Mouse (Mus musculus) midbrain, embryonic 12.5 days (tissue): Measurements from ENCODE around the gene Slc7a7. TPM values are rescaled to one million over a fixed set of nuclear protein-coding genes. Genes with fewer than 3 reads are reported as not detected.

Experiments
- ATAC-seq: fragments of 200-750 bp; cut with Nextera tagmentation; 2 replicates; pipeline ENCODE4 v1.8.0; 2017; ENCODE audit warnings: low read depth, moderate TSS enrichment, moderate library complexity; ENCODE audit not compliant: low FRiP score
- H3K27ac ChIP-seq: fragments of 300-500 bp; sonication (generic); replicated peaks from 2 replicates; pipeline ENCODE4 v1.5.1; 2016; ENCODE audit warnings: mild to moderate bottlenecking
- H3K27me3 ChIP-seq: fragments of 300-500 bp; sonication (generic); 2 replicates; pipeline ENCODE4 v1.6.1; 2016; ENCODE audit warnings: mild to moderate bottlenecking
- H3K36me3 ChIP-seq: fragments of 300-500 bp; sonication (generic); 2 replicates; pipeline ENCODE4 v1.6.1; 2016
- H3K4me1 ChIP-seq: fragments of 300-500 bp; sonication (generic); 2 replicates; pipeline ENCODE4 v1.6.1; 2016
- H3K4me2 ChIP-seq: fragments of 300-500 bp; sonication (generic); replicated peaks from 2 replicates; pipeline ENCODE4 v1.6.1; 2016; ENCODE audit warnings: mild to moderate bottlenecking, moderate library complexity
- H3K4me3 ChIP-seq: fragments of 300-500 bp; sonication (generic); 2 replicates; pipeline ENCODE4 v1.5.1; 2016; ENCODE audit warnings: mild to moderate bottlenecking
- H3K9ac ChIP-seq: fragments of 300-500 bp; sonication (generic); replicated peaks from 2 replicates; pipeline ENCODE4 v1.6.1; 2016; ENCODE audit warnings: mild to moderate bottlenecking, moderate library complexity
- H3K9me3 ChIP-seq: fragments of 300-500 bp; sonication (generic); 2 replicates; pipeline ENCODE4 v1.6.1; 2016; ENCODE audit warnings: mild to moderate bottlenecking
- WGBS: fragments of 180-500 bp; shearing (Covaris S2); methylation state at CpG from one replicate; pipeline ENCODE4 v1.1.7; 2016; 5-methylcytosine and 5-hydroxymethylcytosine counted together
- polyA plus RNA-seq: library from polyadenylated mRNA; unstranded; fragments of >200 nt; fragmentation: Nextera tagmentation; extraction: Ambion mirVana; gene quantifications from 2 replicates; pipeline ENCODE4 v1.2.1, GENCODE M21; 2016

Slc7a7 gene
- polyA plus RNA-seq, 1 experiment from 2014 or later: 4.7 TPM

DNA sequence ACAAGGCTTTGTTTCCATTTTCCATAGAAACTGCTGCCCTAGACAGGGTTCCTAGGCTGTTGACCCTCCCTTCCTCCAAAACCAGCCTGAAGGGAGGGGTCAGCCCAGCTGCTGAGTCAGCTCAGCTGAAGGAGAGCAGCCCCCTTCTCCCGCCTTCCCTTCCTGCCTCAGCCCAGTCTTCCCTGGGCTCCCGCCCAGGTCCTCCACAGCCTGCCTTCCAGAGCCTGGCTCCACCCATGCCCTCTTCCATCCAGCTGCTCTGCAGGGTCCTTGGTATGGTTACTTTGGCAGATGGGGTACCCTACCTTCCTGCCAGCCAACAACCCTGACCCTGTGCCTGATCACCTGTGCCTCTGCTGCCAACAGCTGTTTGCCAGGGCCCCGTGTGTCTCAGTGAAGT, 25.6 kb upstream of the Slc7a7 start:
- 0 out of 2 replicates have a peak overlapping the region, but pooled peaks have one; percentile 30 for H3K27ac ChIP-seq
- 0 out of 2 replicates have a peak, but pooled peaks have one; percentile 30 for ATAC-seq
- 34% methylated on average over 3 of the region's 3 CpGs for WGBS

DNA sequence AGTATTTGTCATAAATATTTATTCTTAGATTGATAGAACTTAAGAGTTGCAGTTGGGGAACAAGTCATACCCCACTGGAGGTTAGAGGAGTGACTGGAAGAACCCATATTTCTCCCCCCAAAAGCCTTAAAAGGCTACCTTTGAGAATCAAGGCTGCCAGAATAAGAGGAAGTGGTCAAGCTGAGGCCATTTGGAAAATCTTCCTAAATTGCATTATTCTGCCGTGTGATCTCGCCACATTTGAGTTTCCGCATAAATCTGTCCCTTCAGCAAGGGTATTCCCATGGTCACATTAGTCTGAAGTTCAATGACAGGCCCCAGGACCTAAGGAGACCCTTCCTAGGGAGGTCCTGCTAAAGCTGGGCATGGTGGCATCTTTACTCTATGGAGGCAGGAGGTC, 25.0 kb upstream of the Slc7a7 start:
- 0 out of 2 replicates have a peak, but pooled peaks cover 4% of the 10 kb centered on the region for H3K27me3 ChIP-seq
- H3K4me2 ChIP-seq: no peak overlapping the region
- H3K4me1 ChIP-seq: no peaks in the 10 kb centered on the region
- peaks cover 30% of the 10 kb centered on the region for H3K36me3 ChIP-seq
- no peak overlapping the region for H3K27ac ChIP-seq
- H3K9ac ChIP-seq: no peak overlapping the region
- no peak overlapping the region for H3K4me3 ChIP-seq
- ATAC-seq: no peak
- no peaks in the 10 kb centered on the region for H3K9me3 ChIP-seq
- WGBS: 86% methylated on average over 3 of the region's 3 CpGs

More for the DNA sequence above, 25.6 kb upstream of the Slc7a7 start:
- no peaks in the 10 kb centered on the region for H3K4me1 ChIP-seq
- H3K9ac ChIP-seq: no peak overlapping the region
- no peaks in the 10 kb centered on the region for H3K9me3 ChIP-seq
- H3K36me3 ChIP-seq: peaks cover 28% of the 10 kb centered on the region
- H3K4me3 ChIP-seq: no peak overlapping the region
- no peak overlapping the region for H3K4me2 ChIP-seq
- 0 out of 2 replicates have a peak, but pooled peaks cover 4% of the 10 kb centered on the region for H3K27me3 ChIP-seq

DNA sequence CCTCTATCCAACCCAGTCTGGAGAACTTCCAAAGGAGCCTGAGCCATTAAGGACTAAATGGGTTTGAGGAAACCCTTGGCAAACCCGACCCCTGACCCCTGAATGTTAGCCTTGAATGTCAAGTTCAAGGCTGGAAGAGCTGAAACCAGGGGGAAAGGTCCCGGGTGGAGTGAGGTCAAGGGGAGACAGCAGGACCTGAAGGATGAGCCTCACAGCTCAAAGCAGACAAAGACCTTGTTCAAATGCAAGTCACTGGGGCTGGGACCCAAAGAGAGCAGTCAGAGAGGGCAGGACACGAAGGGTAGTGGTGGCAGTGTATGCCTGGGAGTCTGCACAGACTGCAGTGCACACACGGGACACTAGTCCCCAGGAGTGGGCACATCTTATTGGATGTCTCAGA, 23.8 kb upstream of the Slc7a7 start:
- ATAC-seq: no peak

DNA sequence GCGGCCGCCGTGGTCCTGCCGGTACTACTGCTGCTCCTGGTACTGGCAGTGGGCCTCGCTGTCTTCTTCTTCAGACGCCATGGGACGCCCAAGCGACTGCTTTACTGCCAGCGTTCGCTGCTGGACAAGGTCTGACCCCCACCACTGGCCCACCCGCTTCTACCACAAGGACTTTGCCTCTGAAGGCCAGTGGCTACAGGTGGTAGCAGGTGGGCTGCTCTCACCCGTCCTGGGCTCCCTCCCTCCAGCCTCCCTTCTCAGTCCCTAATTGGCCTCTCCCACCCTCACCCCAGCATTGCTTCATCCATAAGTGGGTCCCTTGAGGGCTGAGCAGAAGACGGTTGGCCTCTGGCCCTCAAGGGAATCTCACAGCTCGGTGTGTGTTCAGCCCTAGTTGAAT, 23.0 kb upstream of the Slc7a7 start:
- ATAC-seq: no peak
- Histone ChIP-seq H3K9ac (no peak overlapping the region), H3K27me3 (0 out of 2 replicates have a peak, but pooled peaks cover 4% of the 10 kb centered on the region), H3K9me3 (no peaks in the 10 kb centered on the region), H3K36me3 (peaks cover 33% of the 10 kb centered on the region), H3K4me1 (no peaks in the 10 kb centered on the region), H3K4me2 (no peak overlapping the region), H3K4me3 (no peak overlapping the region), H3K27ac (no peak overlapping the region)
- WGBS: 94% methylated on average over 14 of the region's 14 CpGs

More for the DNA sequence above, 23.8 kb upstream of the Slc7a7 start:
- WGBS: 82% methylated on average over 4 of the region's 4 CpGs
- Histone ChIP-seq H3K27ac (no peak overlapping the region), H3K4me2 (no peak overlapping the region), H3K4me1 (no peaks in the 10 kb centered on the region), H3K36me3 (peaks cover 33% of the 10 kb centered on the region), H3K27me3 (0 out of 2 replicates have a peak, but pooled peaks cover 4% of the 10 kb centered on the region), H3K9ac (no peak overlapping the region), H3K9me3 (no peaks in the 10 kb centered on the region), H3K4me3 (no peak overlapping the region)

DNA sequence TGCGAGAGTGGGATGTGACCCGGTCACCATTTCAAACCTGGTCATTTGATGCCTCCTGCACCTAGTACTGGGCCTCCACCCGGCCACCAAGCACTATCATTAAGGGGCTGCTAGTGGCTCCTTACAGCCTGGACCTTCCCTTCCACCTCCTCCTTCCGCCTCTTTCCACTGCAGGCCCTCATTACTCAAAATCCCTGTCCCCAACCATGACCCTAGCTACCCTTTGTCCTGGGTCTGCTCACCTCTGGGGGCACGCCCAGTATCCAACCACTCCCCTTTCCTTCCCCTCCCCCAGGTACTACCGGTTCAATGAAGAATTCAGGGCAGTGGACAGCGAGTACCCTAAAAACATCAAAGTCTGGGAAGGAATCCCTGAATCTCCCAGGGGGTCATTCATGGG, 22.0 kb upstream of the Slc7a7 start:
- Histone ChIP-seq H3K36me3 (peaks cover 33% of the 10 kb centered on the region), H3K4me1 (no peaks in the 10 kb centered on the region), H3K4me3 (no peak overlapping the region), H3K27ac (no peak overlapping the region), H3K9me3 (no peaks in the 10 kb centered on the region), H3K9ac (no peak overlapping the region), H3K27me3 (0 out of 2 replicates have a peak, but pooled peaks cover 4% of the 10 kb centered on the region), H3K4me2 (no peak overlapping the region)
- no peak for ATAC-seq
- 43% methylated on average over 7 of the region's 7 CpGs for WGBS

DNA sequence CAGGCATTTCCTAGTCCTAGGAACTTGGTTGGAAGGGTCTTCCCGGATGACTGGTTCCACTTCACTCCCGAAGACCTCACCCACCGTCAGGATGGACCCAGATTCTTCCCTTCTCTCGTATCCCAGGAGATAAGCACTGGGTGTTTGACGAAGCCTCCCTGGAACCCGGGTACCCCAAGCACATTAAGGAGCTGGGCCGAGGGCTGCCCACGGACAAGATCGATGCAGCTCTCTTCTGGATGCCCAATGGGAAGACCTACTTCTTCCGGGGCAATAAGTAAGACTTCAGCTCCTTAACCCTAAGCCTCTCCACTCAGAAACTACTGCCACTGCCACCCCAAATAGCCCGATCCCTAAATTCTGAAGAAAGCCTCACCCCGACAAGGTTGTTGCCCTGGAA, 21.6 kb upstream of the Slc7a7 start:
- Histone ChIP-seq H3K4me1 (peaks cover 2% of the 10 kb centered on the region; the same call in 1 of the 2 replicates), H3K27ac (no peak overlapping the region), H3K36me3 (peaks cover 33% of the 10 kb centered on the region), H3K4me2 (no peak overlapping the region), H3K27me3 (0 out of 2 replicates have a peak, but pooled peaks cover under 1% of the 10 kb centered on the region), H3K9me3 (no peaks in the 10 kb centered on the region), H3K4me3 (no peak overlapping the region), H3K9ac (no peak overlapping the region)
- no peak for ATAC-seq
- 69% methylated on average over 12 of the region's 12 CpGs for WGBS

DNA sequence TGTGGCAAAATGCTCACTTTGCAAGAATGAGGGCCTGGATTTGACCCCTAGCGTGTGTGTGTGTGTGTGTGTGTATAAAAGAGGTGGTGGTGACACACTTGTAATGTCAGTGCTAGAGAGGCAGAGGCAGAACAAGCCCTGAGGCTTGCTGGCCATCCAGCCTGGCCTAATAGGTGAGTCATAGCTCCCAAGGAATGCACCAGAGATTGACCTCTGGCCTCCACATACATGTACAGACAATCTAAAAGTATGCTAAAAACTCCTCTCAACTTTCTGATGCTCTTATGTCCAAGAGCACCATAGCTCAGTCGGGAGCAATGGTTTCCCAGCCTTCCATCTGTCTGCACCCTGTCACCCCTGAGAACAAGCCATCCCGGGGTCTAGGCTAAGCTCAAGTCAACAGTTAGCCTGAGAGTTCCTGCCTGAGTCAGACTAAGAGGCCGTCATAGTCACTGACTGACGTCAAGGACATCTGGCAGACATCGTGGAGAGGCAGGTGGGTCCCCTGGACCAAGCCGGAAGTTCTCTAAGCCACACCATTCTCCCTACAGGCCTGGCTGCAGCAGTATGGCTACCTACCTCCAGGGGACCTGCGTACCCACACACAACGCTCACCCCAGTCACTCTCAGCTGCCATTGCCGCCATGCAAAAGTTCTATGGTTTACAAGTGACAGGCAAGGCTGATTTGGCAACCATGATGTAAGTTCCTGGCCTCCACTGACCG, 17.8 kb upstream of the Slc7a7 start:
- Histone ChIP-seq H3K4me2 (no peak overlapping the region), H3K36me3 (peaks cover 24% of the 10 kb centered on the region), H3K4me1 (peaks cover 34% of the 10 kb centered on the region), H3K27me3 (peaks cover 13% of the 10 kb centered on the region; the same call in 1 of the 2 replicates), H3K27ac (no peak overlapping the region), H3K4me3 (no peak overlapping the region), H3K9ac (no peak overlapping the region), H3K9me3 (no peaks in the 10 kb centered on the region)
- no peak for ATAC-seq
- 89% methylated on average over 11 of the region's 11 CpGs for WGBS

DNA sequence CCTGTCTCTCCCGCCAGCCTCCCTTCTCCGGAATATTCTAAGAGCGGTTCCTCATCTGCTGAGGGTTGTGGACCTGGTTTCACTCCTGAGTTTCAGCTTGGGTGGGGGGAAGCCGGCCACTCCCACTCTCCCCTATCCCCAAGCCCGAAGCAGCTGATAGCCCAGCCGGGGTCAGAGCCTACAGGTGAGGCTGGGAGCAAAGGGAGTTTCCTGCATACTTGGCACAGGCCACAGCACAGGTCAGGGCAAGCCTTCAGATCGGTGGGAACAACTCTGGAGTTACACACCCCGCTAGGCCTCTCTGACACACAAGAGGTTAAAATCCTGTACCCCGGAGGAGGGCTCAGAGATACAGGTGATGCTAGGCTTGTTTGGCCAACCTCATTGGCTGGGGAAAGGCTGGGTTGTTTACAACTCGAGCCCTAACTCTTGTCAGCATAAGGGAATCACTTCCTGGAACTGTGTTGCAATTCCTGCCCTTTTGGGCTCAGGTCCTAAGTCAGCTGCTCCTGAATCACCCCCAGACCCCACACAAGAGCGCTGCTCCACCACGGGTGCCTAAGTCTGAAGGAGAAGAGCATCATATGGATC, 16.5 kb upstream of the Slc7a7 start:
- Histone ChIP-seq H3K4me2 (peak overlapping the region; percentile 61), H3K27ac (peak overlapping the region; percentile 30; the same call in 1 of the 2 replicates), H3K9ac (peak overlapping the region; percentile 87; the same call in 1 of the 2 replicates), H3K9me3 (no peaks in the 10 kb centered on the region), H3K36me3 (peaks cover 22% of the 10 kb centered on the region), H3K4me1 (peaks cover 46% of the 10 kb centered on the region), H3K27me3 (peaks cover 13% of the 10 kb centered on the region; the same call in 1 of the 2 replicates), H3K4me3 (peak overlapping the region; percentile 56; the same call in 1 of the 2 replicates)
- ATAC-seq: no peak
- WGBS: 74% methylated on average over 12 of the region's 12 CpGs

DNA sequence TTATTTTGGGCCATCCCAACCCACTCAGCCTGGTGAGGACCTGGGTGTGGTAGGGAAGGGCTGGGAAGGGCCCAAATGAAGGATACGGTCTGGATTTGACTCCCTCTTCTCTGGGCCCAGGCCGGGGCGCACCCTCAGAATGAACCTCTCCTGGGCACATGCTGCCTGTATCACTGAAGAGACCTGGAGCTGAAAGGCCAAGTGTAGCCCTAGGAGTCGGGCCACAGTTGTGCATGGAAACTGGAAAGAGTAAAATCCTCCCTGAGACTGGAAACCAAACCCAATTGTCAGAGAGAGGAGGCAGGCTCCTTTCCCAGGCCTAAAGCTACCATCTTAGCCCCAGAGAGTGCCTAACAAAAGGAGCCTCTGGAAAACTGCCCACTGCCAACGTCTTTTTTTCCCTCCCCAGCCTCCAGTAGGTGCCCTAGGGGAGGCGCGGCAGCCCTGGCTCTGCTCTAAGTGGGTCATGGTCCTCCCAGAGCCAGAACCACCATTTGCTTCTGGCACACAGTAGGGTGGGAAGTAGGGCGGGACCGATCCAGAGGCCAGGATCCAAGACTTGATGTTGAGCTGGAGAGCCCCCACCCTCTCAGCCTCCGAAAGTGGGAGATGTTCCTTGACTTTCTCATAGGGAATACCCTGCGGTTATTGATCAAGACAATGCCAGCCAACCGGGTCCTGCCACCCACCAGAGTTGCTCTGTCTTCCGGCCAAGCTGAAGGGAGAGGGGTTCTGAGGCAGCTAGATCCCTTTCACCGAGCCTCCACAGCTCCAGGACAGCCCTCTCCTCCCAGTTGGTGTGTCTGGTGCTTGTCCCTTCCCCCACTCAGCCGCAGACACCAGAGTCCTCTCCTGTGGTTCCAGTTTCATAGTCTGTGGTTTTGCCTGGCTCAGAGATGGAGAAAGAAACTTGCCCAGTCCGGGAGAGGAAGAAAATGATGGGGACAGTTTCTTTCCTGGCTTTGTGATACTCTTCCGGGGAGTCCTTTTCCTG, 15.6 kb upstream of the Slc7a7 start:
- peak; percentile 7; the same call in 1 of the 2 replicates for ATAC-seq
- H3K4me1 ChIP-seq: peaks cover 48% of the 10 kb centered on the region
- WGBS: 47% methylated on average over 17 of the region's 17 CpGs
- peaks cover 13% of the 10 kb centered on the region; the same call in 1 of the 2 replicates for H3K27me3 ChIP-seq
- H3K9ac ChIP-seq: peak overlapping the region; percentile 87
- peak overlapping the region; percentile 56 for H3K4me3 ChIP-seq
- peak overlapping the region; percentile 84 for H3K27ac ChIP-seq
- peaks cover 14% of the 10 kb centered on the region for H3K36me3 ChIP-seq
- H3K9me3 ChIP-seq: no peaks in the 10 kb centered on the region
- peak overlapping the region; percentile 61 for H3K4me2 ChIP-seq

DNA sequence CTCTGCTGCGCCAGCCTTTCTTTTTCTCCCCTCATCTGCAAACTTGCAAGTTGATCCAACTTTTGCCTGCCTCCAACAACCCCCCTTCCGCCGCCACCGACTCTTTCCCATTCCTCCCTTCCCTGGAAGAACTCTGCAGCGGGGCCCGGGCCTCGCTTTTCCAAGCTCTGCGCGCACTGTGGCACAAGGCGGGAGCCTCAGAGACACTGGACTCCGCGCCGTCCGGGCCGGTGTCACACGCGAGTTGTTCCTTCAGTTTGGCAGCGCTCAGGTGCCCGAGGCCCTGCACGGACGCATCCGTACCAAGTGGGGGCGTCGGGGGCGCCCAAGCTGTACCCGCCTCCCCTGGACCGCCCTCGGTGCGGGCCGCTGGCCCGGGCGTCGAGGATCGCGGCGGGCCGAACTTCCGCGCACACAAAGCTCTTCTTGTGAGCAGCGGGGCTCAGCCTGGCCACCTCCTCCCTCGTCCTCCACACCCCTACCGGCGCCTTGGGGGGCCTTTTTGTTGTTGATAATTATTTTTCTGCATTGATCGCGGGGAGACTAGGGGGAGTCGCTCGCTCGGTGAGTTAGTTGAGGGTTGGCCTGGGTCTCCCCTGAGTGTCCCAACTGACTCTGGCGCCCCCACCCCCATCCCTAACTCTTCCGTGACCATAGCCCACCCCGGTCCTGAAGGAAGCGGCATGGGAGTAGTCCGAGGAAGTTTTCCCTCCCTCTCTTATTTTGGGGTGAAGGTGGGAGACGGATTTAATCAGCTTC, 14.7 kb upstream of the Slc7a7 start:
- Histone ChIP-seq H3K4me3 (peak overlapping the region; percentile 56), H3K9me3 (no peaks in the 10 kb centered on the region), H3K27me3 (peaks cover 13% of the 10 kb centered on the region; the same call in 1 of the 2 replicates), H3K27ac (peak overlapping the region; percentile 84), H3K36me3 (peaks cover 10% of the 10 kb centered on the region; the same call in 1 of the 2 replicates), H3K4me2 (peak overlapping the region; percentile 61), H3K4me1 (peaks cover 57% of the 10 kb centered on the region), H3K9ac (peak overlapping the region; percentile 87)
- 4% methylated on average over 54 of the region's 54 CpGs for WGBS
- peak; percentile 55; the same call in 1 of the 2 replicates for ATAC-seq
